Mouse (Mus musculus) testis, postnatal 14 days (tissue): ENCODE results near the gene Ctrb1.

ENCODE experiments used
- DNase-seq: peaks from one replicate; pipeline ENCODE4 v3.0.0; 2021; ENCODE audit warnings: low spot score

Ctrb1 gene

DNA sequence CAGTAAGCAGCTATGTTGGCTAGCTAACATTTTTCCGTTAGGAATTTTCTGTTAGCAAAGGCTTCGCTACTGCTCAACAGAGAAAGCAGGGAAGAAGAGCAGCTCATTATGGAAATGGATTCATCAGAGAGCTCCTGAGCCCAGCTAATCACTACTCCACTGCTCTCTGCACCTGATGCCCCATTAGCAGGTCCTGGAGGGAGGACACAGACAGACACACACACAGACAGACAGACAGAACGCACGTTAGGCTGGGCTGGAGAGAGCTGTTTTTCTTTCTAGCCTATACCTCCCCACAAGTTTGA is 26.6 kb upstream of the Ctrb1 start:
- DNase-seq, result no peak

DNA sequence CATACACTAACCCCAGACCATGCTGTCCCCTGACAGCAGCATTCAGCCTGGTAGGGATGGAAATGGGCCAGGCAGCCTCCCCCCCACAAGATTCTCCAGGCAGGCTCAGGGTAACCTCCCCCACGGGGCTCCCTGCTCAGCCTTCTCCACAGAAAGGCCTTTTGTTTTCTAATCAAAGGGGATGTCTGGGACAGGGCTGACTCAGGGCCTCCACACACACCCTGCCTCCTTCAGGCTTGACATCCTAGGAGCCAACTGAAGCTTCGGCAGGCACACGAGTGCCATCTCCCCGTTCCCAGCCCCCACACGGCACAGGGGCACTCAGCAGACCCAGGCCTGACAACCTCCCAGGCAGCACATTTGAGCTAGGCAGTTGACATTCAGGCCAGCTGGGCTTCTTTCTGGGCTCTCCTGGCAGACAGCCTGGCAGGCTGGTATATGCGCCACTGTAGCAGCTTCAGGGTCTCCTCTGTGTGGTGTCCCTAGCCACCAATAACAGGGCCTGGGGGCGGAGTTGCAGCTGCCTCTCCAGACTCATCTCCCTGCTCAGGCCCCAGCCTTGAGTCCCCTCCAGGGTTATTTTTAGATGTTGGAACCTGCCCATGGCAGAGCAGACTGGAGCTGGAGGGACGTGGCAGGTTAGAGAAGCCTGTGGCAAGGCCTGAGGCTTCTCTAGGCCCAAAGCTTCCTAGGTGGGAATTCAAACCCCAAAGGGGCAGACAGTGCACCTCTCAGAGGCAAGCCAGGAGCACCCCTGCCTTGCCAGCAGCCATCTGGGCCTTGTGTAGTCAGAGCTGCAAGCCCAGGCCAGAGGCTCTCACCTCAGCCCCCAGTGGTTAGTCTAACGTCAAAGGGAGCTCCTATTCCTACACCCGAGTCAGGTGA is 26.0 kb upstream of the Ctrb1 start:
- DNase-seq, result peak; percentile 83

DNA sequence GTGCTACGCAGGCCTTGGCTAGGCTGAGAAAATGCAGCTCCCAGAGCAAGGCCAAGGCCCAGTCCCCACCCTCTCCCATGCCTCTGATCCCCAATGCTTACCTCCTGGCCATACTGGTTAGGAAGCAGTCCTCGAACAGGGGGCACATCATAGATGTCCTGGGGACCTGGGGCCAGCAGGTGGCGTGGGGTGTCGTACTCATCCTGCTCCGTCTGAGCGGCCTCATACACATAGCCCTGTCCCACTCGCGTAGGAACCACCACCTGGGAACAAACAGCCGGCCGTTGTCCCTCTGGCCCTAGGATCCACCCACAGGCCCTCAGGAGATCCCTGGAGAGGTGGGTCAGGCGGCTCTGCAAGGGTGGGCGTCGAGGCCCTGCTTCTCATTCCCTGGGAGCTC is 24.7 kb upstream of the Ctrb1 start:
- no peak for DNase-seq

DNA sequence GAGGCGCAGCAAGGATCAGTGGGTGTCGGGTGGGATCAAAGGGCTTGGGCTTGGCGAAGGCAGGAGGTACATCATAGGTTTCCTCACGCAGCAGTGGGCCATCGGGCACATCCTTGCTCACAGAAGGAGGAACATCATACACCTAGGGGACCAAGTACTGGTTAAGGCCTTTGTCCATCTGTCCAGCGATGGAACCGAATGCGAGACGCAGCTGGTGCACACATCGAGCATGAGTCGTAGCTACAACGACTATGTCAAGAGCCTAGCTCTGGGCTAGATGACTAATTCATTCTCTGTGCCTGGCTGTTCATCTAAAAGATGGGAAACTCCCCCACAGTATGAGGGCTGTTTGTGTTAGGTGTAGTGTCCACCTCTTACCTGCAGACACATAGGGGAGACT is 23.5 kb upstream of the Ctrb1 start:
- DNase-seq, result no peak

DNA sequence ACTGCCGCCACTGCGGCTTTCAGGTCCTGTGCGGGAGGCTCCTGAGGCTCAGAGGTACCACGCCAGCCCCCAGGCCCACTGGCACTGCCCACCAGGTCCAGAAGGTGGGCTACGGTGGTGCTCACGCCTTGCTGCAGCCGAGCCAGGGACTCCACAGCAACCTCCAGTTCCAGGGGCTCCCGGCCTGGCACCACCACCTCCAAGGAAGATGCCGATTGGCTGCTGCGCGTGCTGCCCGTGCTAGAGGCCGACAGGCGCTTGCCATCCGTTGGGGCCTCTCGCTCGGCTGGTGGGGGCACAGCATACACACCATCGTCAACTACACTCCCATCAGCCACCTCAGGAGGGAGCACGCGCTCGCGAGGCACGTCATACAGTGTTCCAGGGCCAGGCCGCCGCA is 23.0 kb upstream of the Ctrb1 start:
- no peak for DNase-seq

DNA sequence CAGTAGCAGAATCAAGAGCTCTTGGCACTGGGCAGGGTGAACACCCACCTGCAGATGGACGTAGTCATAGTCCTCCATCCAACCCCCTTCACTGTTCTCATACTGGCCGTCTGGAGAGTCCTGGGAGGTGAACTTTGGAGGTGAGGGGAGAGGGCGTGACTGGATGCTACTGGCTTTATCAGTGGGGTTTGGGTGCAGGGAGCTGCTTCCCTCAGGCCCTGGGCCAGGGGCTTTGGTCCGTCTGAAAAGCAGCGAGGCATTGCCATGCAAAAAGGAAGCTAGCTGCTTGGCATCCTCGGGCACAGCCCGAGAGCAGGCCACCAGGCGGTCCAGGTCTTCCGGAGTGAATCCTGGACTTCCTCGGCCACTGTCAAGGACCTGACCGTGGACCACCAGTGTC is 22.5 kb upstream of the Ctrb1 start:
- no peak for DNase-seq

DNA sequence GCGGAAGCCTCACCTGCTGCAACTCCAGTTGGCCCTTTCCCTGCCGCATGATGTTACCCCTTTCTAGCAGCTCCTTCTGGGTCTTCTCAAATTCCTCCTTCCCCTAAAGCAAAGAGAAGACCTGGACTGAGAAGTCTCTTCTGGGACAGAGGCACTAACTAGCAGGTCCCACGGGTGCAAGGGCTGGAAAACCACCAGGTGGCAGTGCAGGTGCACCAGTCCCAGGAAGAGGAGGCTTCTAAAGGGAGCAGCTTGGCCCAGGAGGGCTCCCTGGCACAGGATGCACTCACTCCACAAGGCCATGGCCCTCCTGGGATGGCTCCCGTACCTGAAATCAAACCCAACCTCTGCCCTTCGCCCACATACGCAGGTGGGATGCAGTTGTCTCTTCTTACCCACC is 21.8 kb upstream of the Ctrb1 start:
- no peak for DNase-seq

DNA sequence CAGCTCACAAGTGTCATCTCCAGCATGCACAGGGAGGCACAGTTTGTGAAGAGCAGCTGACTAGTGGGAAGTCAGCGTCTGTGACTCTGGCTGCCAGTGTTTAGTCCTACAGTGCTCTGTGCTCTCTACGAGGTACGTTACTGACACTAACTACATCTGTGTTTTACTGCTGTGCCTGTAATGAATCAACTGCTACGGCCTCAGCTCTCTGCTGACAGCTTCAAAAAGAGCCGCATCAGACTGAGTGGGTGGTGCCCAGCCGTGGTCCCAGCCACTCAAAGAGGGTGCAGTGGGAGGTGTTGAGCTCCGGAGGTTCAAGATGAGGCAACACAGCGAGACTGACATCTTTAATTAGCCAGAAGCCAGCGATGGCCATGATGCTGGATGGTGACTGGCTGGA is 21.3 kb upstream of the Ctrb1 start:
- no peak for DNase-seq

DNA sequence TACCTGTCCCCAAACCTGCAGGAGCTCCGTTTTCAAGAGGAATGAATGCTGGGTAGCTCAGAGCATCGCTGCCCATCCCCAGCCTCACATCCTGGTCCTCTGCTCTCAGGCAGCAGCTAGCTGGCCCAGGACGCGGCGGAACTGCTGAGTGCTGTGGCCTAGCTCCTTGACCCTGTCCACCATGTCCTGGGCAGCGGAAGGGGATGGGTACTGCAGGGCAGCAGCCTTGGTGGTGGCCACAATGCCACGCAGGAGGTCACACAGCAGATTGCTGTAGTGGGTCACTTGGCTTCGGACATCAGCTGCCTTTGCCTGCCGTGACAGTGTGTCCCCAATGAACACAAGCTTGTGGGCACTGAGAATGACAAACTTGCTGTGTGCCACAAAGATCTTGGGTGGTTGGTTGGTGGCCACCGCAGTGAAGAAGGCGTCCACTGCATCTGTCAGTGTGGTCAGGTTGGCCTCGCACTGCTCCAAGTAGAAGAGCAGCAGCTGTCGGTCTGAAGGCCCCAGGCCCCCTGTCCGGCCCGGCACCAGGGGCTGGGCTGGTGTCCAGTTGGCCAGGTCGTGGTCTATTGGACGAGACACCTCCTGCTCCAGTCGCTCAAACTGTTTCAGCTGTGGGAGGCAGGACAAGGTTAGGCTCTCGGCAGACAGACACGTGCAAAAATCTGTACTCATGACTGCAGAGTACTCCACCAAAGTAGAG is 20.1 kb upstream of the Ctrb1 start:
- no peak for DNase-seq

DNA sequence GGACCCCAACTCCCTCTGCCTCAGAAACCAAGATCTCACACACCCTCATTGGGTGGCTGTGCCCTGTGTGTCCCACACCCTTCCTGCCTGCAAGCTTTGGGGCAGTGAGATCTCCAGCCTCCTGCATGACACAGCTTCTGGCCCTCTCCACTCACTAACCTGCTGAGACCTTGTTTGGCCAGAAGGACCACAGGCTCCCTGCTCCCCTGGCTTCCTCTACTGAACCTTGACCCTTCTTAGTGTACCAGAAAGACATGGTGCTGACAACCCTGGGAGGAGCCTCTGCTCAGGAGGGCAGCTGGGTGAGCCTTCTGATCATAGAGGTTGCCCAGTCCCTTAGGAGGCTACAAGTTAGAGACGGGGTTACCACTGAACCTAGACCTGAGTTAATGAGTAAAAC is 18.4 kb upstream of the Ctrb1 start:
- no peak for DNase-seq

DNA sequence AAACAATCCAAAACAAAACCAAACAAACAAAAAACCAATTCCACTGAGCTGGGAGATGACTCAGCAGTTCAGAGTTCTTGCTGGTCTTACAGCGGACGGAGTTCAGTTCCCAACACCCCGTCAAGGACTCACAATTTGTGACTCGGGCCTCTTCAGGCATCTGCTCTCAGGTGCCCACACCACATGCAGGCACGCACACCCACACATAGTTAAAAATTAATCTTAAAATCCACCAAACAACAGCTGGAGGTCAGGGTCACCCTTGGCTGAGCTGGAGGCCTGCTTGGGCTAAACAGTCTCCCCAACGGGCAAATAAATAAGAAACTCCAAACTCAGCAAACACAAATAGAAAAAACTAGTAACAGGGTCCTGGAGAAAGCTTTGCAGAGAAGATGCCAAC is 17.5 kb upstream of the Ctrb1 start:
- DNase-seq, result no peak

DNA sequence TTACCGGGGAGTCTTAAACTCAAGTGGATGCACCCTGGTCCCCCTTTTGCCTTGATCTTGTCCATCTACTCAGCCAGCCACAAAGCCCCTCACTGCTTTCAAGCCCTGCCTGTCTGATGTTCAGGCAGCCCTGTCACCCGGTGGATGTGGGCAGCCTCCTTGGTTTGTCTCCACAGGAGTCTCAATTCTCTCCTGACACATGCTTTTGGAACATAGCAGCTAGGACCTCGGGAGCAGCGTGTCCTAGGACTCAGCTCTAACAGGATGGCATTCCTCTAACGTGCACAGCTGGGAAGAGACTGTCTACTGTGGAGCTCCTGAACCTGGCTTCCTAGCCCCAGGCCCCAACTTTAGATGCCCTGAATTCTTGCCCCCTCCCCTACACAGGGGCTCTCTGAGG is 14.9 kb upstream of the Ctrb1 start:
- DNase-seq, result no peak

DNA sequence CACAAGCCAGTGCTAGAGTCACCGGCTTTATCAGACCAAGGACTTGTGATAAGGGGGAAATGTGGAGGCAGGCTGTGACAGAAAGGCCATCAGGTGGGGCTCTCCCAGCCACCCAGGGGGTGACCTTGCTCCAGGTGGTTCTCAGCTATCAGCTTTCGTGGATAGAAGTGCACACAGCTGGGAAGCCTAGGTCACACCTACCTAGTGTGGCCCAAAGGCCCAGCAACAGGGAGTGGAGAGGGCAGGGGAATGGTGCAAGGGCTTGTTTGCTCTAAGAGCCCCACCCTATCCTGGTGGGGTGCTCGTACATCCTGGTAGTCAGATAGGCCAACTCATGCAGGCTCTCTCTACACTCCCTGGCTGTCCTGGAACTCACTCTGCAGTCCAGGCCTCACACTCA is 14.4 kb upstream of the Ctrb1 start:
- no peak for DNase-seq

DNA sequence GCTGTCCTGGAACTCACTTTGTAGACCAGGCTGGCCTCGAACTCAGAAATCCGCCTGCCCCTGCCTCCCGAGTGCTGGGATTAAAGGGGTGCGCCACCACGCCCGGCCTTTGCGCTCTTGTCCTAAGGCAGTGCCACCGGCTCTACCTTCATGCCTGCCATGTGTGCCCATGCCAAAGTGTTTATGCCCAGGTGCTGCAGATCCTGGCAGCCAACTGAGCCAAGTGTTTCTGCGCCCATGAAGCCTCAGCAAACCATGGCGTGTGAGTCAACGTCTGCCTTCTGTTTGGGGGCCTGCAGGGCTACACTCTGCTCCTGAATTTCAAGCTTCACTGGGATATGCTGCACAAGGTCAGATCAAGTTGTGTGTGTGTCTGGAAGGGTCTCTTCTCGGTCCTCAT is 13.8 kb upstream of the Ctrb1 start:
- DNase-seq, result no peak

DNA sequence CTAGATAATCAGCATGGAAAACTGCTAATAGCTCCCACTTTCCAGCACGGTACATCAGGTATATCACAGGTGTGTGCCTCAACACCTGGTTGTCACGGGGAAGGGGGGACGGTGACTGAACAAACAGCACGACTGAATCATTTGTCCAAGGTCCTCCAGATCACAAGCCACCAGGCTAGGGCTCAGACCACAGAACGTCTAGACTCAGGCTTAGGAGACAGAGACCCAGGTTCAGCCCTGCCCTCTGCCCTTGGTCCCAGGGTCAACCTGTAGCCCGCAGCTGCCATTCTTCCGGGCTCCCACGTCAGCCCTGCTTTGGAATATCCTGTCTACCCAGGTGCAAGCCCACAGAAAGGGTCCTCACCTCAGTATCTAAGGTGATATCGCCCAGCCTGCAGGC is 10.6 kb upstream of the Ctrb1 start:
- DNase-seq, result no peak

DNA sequence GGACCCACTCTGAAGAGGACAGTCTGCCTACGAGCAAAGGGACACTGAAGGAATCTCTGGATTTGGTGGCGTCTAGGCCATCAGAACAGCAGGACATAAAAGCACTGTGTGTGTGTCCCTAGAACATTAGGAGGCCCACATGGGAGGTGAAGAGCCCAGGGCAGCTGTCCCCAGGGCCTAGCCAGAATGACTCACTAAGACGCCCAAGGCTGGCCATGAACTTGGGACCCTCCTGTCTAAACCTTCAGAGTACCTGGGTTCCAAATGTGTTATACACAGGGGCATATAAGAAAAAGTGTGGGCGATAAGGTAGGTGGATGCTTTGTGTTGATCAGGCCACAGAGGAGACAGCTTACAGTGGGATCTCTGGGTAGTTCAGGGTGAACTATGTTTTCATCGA is 9.9 kb upstream of the Ctrb1 start:
- DNase-seq, result no peak

DNA sequence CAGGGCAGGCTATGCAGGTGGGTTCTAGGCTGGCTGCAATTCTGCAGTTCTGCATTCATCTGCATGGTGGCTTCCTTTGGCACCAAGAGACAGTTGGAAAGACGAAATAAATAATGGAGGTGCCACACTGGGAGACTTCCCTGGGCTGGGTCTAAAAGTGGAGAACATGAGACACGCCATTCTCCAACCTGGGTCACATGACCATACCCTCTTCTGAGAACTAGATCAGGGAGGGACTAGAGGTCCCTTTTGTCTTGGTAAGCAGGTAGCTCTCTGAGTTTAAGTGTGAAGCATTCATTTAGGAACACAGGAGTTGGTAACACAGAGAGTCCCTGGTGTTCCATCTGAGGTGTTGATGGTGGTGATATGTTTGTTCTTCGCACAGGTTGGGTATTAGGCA is 9.4 kb upstream of the Ctrb1 start:
- DNase-seq, result no peak

DNA sequence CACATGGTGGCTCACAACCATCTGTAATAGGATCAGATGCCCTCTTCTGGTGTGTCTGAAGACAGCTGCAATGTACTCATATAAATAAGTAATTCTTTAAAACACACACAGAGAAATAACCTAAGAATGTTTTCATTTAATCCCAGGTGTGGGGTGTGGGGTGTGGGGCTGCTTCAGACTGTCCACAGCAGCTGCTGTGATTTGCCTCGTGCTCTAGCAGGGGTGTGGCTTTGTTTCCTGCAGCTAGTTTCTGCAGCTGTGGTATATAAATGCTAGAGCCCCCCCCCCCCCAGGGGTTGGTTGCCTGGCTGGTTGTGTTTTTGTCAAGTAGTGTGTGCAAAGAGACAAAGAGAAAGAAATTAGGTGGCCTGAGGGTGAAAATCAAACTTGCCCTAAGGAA is 8.2 kb upstream of the Ctrb1 start:
- no peak for DNase-seq

DNA sequence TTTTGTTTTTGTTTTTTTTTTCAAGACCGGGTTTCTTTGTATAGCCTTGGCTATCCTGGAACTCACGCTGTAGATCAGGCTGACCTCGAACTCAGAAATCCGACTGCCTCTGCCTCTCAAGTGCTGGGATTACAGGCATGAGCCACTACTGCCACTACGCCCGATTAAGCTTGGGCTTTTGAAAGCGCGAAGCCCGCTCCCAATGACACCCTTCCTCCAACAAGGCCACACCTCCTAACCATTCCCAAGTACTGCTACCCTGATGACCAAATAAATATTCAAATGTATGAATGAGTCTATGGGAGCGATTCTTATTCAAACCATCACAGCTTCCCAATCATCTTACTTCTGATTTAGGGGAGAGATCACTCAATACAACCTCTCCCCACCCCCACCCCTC is 6.8 kb upstream of the Ctrb1 start:
- DNase-seq, result no peak

DNA sequence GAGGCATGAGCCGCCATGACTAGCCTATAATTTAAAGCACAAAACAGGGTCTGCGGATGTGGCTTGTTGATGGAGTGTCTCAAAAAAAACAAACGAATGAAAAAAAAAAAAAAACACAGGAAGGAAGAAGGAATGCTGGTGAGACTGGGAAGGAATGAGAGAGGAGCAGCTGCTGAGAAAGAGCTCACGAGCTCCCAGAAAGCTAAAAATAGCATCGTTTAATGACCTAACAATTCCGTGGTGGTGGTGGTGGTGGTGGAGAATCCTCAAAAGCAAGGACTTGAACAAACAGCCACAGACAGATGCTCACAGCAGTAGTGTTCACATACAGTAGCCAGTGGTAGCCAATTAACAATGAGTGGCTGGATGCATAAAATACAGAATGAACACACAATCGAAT is 4.6 kb upstream of the Ctrb1 start:
- no peak for DNase-seq

DNA sequence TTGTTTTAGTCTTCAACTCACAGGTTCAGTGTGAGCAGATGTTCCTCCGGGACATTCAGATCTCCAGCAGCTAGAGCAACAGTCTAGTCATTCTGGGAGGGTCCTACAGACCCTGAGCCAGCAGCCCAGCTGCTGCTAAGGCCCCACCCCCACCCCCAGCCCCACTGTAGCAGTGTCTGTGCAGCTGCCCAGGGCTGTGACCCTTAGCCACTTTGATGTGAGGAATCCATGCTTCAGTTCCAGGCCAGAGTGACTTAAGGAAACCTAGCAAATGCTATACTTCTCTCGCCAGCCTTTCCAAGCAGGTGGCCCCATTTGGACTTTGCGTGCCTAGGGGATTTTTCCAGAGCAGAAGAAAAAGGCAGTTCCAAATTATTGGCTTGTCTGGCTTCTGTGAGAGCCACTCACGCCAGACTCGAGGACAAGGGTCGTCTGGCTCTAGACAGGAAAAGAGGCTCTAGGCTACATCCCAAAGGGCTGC is 2.5 kb upstream of the Ctrb1 start:
- no peak for DNase-seq

DNA sequence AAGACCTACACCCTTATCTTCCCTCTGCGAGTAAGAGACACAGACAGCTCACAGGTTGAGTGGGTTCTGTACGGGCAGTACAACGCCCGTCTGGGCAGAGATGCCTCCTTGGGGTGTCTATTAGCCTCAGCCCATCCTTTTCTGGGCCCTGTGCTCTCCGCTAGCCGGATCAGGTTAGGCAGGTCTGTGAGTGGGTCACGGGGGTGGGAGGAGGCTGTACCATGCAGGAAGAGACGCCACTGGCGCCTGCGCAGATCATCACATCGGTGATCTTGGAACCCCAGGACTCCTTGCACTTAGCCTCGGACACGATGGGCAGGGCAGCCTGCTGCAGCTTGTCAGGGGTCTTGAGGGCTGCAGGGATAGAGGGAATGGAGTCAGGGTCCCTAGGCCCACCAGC is 3.9 kb downstream of the Ctrb1 start:
- no peak for DNase-seq

DNA sequence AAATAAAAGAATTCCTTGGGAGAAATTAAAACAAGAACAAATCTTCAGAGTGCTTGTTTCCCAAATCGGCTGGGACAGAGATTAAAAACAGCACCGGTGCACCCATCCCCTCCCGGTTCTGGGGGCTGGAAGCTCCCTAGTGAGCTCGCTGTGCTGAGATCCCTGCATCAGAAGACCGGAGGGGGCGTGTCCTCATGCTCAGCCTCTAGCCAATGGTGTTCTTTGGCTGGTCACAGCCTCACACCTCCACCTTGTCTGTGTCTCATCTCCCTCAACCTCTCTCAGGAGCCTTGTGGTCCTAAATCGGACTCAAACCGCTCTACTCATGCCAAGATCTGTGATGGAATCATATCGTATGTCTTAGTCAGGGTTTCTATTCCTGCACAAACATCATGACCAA is 8.3 kb downstream of the Ctrb1 start:
- no peak for DNase-seq

DNA sequence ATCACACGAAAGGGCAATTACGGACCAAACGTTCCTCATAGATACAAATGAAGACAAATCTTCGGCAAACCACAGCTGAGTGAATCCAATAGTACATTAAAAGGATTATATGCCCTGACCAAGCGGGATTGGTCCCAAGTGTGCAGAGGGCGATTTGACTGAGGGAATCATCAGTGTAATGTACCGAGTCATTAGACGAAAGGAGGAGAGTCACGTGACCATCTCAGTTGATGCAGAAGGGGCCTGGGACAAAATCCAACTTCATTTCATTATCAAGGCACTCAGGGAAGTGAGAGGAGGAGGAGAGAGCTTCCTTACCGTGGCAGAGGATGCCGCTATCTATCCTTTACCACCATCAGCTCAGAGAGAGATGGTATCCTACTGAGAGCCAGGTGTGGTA is 9.7 kb downstream of the Ctrb1 start:
- DNase-seq, result no peak
